Mouse (Mus musculus) frontal cortex, postnatal 10 days (tissue): ENCODE data around the gene Cnn1.
"Not testable (repeated sequence)": the region's sequence is repeated elsewhere in the genome, so short reads cannot be mapped to it uniquely, and the experiment has no call there.

ENCODE experiments used
- DNase-seq, 2 experiments: peaks; one replicate each; pipeline ENCODE4 v3.0.0; 2022; ENCODE audit warnings: low spot score in 2 of 2, mixed read lengths in 1 of 2

Cnn1 gene

DNA sequence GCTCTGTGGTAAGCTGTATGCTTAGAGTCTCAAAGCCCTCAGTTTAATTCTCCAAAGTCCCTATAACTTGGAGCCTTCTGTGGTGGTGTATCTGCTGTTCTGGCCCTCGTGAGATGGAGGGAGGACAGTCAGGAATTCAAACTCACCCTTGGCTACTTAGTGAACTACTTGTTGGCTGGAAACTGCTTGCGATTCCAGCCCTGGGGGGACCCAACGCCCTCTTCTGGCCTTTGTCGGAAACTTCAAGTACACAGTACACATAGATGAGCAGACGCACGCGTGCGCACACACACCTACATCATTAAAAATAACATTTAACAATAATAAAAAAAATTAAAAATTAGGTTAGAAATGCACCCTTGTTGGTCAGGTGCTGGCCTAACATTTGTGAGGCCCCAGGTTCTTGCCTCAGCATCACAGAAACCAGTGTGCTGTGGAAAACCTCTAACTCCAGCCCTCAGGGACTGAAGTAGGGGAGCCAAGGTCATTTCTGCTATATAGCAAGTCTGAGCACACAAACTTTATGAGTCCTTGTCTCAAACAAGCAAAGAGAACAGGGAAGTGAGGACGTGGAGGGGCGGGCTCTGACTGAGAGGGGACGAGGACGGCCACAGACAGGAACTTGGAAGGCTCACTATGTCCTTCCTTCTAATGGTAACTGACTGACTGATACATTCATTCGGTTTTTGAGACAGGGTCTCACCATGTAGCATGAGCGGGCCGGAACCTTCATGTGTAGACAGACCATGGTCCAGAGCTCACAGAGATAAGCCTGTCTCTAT, 26.4 kb downstream of the Cnn1 start:
- DNase-seq, result no peak

DNA sequence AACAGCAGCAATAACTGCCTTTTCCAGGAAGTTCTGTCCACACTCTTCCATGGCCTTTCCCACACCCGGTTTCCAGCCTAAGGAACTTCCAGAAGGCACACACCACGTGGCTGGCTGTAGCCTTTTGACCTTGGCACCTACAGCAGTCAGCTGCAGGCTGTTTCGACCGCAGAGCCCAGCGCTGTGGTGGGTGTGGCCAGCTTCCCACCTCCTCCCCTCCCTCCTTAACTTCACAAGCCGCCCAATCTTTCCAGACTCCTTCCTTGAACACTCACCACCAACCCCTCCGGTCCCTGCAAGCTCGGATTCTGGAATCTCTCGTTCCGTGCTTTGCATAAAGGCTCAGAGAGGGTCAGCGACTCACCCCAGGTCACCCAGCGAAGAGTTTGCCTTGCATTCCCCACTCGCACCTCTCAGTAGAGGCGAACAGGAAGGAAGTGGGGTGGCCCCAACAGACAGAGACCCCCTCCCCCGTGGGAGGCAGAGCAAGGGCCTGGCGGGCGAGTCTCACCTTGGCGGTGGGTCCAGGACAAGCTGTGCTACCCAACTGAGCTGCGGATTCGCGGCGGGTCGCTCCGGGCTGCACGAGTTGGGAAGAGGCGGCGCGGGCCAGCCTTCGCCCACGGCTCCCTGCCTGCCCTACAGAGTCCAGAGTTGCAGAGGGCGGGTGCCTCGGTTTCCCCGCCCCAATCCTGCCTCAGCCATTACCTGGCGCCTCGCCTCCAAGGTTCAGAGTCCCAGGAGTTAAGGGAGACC, 32.4 kb downstream of the Cnn1 start:
- DNase-seq, result no peak

DNA sequence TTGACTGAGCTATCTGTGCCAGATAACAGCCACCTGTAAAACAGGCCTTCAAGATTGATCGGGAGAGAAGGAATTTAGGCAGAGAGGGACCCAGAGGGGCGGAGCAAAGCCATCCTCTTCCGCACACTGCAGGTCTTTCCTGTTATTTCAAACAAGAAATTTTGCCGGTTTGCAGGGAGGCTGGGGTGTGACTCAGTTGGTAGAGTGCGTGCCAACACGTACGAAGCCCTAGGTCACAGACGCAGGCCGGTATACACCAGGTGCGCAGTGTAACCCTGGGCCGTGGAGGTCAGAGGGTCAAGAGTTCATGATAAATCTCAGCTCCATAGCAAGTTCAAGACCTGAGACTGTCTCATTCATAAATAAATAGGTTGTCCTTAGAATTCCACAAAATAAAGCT, 33.2 kb downstream of the Cnn1 start:
- no peak for DNase-seq

DNA sequence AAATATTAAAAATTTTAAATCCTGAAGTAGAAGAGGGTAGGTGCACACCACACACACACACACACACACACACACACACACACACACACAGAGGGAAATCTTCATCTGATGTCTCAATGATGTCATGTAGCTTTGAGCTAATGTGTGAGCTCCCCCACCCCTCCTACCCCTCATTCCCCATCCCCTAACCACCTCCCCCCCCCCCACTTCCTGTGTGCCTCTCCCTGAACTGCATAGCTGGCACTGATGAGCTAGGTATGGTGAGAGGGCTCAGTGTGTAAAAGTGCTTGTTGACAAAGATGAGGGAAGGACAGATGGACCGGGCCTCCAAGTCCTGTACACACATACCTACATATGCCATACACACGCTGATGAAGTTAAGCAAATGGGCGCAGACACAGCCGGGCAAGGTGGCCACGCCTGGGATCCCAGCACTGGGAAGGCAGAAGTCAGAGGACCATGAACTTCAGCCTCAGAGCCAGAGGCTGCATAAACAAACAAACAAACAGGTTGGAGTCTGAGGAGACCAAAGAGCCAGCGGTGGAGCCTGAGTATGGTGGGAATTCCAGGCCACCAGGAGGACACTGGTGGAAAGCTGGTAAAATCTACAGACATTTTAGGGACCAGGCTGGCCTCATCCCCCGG, 35.4 kb downstream of the Cnn1 start:
- DNase-seq, result no peak

DNA sequence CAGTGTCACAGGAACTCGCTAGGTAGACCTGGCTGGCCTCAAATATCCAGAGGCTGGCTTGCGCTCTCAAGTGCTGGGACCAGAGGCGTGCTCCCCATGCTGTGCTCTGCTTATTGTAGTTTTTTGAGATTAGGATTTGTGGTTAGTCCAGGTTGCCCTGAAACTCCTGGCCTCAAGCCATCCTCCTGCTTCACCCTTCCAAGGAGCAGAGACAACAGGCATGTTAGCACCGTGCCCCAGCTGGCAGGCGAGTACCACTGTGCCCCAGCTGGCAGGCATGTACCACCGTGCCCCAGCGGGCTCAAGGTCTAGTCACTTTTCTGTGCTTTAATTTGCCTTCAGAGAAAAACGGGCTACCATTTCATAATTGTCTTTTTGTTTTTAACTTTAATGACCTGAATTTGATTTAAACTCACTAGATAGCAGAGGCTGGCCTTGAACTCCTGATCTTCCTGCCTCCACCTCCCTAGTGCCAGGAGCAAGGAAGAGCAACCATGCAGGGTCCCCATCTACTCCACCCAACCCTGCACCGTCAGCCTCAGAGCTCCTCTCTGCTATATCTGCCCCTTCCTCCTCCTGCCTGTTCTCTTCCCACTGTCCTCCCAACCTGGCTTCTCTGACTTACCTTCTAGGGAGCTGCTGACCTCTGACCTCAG, 36.1 kb downstream of the Cnn1 start:
- no peak for DNase-seq

DNA sequence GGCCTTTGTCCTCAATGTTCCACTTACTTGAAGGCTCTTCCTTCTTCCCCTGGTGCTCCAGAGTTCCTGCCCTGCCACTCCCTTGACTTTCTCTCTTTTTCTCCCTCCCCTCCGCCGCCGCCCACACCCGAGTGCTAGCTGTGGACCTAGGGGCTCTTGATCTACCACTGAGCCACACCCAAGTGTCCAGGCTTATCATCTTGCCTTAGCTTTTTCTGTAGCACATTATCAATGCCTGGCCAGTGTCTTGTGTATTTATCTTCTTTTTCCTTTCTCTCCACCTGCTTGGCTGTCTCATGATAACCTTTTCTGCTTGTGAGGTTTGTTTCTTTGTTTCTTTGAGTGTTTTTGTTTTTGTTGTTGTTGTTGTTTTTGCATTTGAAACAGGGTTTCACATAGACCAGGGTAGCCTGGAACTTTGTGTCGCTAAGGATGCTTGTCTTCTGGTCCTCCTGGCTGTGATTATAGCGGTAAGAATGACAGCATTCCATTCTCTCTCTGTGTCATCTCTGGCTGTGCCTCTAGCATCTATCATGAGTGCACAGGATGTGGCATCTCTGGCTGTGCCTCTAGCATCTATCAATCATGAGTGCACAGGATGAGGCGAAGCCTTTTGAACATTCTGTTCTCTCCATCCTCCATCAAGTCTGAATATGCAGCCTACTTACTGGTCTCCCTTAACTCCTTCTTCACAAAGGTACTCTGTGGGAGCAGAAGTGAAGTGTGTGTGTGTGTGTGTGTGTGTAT, 36.8 kb downstream of the Cnn1 start, which contains the start of gene Acp5:
TSS of gene Acp5 (minus strand) at position 68 of the 747 bp plus-strand sequence.
- DNase-seq, result no peak

DNA sequence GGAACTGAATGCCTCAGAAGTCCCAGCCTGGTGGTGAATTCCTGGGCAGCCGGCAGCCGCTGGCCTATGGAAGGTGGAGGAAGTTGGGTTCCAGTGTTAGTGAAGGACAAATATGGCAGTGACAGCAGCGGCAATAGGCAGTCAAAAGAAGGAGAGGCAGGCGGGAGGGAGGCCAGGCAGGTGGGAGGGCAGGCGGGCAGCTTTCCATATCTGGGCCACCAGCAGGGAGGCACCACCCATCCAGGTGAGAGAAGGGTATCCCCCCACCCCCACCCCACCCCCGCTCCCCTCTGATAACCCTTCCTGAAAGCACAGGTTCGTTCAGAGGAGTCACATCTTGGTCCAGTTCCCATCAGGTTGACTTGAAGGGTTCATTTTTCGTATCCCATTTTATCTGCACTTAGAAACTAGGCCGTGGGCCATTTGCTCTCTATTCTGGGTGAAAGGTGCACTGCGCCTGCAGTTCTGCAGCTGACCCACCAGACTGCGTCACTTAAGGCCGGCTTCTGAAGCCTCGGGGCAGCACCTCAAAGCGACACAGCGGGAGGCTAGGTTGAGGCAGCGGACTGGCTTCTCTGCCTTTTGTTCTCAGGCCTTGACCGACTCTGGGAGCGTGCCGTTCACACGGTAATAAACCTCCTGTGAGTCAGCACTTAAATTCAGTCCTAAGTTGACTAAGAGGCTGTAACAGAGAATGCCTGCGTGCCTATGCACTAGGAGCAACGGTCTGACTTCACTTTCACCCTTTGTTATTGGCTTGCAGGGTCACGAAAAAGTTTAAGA, 37.9 kb downstream of the Cnn1 start:
- no peak for DNase-seq

DNA sequence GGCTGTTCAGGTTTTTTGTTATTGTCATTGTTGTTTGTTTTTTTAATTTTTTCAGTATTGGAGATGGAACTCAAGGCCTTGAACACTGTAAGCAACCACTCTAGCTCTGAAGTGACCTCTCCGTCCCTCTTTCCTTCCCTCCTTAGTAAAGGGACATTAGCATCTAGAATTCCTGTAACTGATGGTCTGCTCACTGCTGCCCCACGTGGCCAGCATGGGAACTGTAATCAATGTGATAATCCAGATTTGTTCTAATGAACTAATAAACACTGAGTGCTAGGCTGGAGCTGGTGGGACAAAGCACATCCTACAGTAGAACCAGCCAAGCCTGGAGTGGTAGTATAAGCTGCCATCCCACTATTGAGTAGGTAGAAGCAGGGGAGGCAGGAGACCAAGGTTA, 39.5 kb downstream of the Cnn1 start:
- no peak for DNase-seq

DNA sequence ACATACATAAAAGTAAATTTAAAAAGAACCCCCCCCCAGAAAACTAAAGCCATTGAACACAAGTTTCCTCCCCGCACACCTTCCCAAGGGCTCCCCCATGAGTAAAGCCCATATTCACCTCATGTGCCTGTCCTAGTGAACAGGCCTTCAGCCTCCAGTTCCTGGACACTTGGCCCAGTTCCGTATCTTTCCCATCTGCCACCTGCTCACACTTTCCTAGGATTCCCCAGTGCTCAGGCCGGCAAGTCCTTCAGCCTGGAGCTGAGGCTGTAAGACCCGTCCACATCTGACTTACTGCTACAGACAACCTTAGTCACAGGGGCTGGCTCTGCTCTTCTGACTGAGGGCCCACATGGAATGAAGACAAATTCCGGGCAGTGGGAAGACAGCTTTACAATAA, 40.7 kb downstream of the Cnn1 start:
- no peak for DNase-seq

DNA sequence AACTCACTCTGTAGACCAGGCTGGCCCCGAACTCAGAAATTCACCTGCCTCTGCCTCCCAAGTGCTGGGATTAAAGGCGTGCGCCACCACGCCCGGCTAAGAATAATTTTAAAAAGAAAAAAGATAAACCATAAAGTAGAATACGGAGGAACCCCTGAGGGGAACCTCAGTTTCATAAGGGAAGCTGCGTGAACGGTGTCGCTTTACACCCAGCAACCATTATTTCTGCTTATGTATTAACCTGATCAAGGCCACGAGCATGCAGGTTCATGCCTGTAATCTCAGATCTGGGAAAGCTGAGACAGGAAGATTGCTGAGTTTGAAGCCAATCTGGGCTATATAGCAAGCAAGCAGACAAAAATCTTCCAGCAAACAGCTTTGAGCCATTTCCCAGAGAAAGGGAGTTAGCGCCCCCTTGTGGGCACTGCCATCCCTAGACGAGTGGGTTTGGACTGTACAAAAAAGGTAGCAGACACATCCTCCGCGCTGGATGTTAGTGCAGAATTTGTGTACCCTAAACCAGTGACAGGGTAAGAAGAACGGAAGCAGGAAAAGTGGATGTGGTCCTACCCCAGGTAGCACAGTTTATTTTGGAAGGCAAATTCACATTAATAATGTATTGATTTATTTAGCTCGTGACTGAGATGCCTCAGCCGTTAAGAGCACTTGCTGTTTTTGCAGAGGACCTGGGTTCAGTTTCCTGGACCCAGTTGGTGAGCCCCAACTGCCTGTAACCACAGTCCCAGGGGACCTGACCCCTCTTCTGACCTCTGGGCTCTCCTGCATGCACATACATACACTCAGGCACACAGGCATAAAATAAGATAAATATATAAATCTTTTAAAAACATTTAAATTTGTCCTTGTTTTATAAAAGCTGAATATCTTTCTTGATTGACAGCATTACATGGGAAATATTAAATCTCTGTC, 44.4 kb downstream of the Cnn1 start:
- peak; percentile 59 to 82 for DNase-seq

DNA sequence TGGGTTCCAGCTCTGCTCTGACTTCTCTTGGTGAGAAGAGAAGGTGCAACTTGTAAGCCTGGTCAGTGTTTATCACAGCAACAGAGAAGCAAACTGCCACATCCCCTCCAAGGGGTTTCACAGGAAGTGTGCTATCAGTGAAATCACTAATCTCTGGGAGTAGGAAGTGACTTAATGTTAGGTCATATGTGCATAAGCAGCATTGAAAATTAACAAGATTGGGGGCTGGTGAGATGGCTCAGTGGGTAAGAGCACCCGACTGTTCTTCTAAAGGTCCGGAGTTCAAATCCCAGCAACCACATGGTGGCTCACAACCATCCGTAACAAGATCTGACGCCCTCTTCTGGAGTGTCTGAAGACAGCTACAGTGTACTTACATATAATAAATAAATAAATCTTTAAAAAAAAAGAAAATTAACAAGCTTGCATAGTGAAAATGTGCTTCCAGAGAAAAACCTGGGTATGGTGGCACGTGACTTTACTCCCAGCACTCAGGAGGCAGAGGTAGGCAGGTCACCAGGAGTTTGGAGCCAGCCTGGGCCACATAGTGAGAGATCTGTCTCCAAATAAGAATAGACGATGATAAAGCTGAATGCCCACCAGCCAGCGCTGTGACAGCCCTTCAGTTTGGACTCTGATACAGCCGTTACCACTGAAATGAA, 45.4 kb downstream of the Cnn1 start:
- no peak for DNase-seq

DNA sequence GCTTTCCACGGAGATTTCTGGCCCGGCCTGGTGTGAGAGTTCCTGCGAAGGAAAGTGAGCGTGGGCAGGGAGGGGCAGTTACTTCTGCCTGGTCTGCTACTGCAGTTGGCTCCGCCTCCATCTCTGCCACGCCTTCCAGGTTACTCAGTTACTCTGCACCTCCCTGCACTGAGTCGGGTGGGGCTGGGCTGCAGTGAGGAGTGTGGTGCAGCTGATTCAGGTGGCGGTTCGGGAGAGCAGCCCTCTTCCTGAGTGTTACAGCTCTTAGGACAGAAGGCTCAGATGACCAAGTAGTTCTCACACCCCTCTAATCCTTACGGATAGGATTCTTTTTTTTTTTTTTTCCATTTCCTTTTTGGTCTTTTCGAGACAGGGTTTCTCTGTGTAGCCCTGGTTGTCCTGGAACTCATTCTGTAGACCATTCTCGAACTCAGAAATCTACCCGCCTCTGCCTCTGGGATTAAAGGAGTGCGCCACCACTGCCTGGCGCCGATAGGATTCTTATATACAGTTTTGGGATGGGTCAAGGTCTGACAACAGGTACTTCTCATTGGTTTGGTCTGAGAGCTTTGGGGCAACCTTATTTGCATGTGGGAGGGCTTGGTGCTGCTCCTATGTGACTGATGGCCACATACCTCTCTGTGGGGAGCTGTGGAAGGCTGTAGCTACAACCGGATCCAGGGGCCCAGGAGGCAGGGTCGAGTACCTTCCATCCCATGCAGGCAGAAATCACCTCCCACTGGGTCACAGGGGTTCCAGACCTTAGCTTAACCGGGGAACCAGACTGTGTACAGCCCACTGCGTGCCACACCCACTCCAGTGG, 50.6 kb downstream of the Cnn1 start:
- no peak for DNase-seq

DNA sequence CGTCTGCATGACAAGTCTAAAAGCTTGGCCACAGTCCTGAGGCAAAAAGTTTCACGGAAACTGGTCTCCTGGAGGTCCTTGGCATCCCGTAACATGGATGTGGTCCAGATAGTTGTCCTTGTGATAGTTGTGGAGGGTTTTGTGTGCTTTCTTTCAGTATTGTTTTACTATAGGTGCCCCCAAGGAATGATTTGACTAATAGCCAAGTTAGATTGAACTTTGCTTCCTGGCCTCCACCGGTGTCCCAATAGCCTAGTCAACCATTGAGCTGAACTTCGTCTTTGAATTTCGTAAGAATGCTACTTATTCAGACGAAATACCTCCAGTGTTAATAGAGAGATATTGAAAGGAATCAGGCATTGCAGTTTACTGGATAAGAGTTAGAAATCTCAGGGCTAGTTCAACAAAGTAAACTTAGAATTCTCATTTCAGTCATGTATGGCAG, 51.3 kb downstream of the Cnn1 start:
- DNase-seq, result not testable (repeated sequence)

DNA sequence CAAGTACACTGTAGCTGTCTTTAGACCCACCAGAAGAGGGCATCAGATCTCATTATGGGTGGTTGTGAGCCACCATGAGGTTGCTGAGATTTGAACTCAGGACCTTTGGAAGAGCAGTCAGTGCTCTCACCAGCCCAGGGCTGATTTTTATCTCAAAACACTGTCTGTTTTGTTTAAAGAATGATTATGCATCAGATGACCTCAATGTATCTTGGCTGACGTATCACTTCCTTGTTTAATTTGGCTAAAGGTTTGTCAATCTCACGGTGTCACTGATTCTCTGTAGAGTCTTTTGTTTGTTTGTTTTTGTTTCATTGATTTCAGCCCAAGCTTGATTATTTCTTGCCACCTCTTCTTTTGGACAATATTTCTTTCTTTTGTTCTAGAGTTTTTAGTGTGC, 51.9 kb downstream of the Cnn1 start:
- DNase-seq, result no peak

DNA sequence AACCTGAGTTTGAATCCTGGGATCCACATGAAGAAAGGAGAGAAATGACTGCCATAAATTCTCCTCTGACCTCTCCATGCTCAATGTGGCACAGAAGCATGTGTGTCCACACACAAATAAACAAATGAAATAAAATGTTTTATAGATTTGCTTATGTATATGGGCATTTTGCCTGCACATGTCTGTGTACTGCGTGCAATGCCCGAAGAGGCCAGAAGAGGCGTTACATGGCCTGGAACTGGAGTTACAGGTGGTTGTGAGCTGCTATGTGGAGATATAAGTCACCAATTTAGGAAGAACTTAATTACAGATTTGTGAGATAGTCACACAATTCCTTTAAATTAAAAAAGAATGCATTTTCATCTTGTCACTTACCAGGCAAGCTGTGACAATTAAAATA, 54.8 kb downstream of the Cnn1 start:
- DNase-seq, result no peak

DNA sequence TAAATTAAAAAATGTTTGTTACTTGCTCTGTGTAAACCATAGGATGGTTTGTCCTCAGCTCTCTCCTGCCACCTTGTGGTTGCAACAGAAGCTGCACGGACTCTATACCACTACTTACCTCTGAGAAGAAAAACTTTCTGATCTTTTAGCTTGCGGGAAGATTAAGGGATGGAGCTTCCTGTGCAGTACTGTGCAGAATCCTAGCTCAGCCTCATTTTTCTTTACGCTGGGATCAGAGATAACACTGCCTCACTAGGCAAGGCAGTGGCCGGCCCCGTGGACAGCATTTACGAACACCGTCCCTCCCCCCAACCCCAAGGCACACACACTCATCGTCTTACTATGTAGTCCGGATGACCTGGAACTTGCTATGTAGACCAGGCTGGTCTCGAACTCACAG, 56.6 kb downstream of the Cnn1 start:
- peak in 1 of 2 experiments; percentile 63 for DNase-seq

DNA sequence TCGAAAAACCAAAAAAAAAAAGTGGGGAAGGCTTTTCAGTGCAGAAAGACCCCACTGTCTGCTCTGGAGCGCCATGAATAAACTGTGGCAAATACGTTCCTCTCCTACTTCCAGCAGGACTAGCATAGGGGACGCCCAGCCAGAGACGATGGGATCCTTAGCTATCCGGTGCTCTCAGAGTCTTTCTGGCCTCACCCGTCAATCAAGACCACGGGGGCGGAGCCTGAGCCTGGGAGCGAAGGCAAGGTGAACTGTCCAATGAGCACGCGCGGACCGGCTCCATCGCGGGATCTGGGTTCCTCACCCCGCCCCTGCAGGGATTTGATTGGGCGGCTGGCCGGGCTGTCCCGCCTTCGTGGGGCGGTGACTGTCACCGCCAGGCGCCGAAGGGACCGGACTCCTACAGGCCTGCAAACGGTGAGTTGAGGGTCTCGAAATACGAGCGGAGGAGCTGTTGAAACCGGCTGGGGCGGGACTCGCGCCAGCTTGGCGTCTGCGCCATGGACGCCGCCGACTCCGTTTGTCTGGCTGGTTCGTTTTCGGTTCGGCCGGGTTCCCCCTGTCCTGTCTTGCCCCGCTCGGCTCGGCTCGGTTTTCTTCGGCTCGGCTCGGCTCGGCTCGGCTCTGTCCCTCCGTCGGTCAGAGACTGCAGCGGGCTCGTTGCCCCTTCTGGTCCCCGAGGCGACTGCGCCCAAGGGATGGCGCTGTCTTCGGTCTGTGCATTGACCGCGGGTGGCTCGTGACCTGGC, 57.7 kb downstream of the Cnn1 start, which contains the start of gene Pigyl:
TSS of gene Pigyl (plus strand) at position 350 of the 749 bp plus-strand sequence.
- DNase-seq, result peak; percentile 97 to 98
